Mouse (Mus musculus) stomach, embryonic 16.5 days (tissue): ENCODE results near the gene Kctd13. TPM values are rescaled to one million over a fixed set of nuclear protein-coding genes. Genes with fewer than 3 reads are reported as not detected.

Source experiments
- ATAC-seq: fragments of 200-750 bp; cut with Nextera tagmentation; 2 replicates; pipeline ENCODE4 v1.8.0; 2017; ENCODE audit warnings: moderate number of reproducible peaks, moderate TSS enrichment; ENCODE audit not compliant: insufficient read depth, low FRiP score
- H3K27ac ChIP-seq: fragments of 300-500 bp; sonication (generic); 2 replicates; pipeline ENCODE4 v1.5.1; 2014; ENCODE audit warnings: low read length
- H3K27me3 ChIP-seq: fragments of 300-500 bp; sonication (generic); 2 replicates; pipeline ENCODE4 v1.6.1; 2014; ENCODE audit warnings: low read length, control low read depth, mixed read lengths; ENCODE audit not compliant: control insufficient read depth, insufficient read depth
- H3K36me3 ChIP-seq: fragments of 300-500 bp; sonication (generic); 2 replicates; pipeline ENCODE4 v1.6.1; 2014; ENCODE audit warnings: low read length; ENCODE audit not compliant: control insufficient read depth, insufficient read depth
- H3K4me1 ChIP-seq: fragments of 300-500 bp; sonication (generic); 2 replicates; pipeline ENCODE4 v1.6.1; 2014; ENCODE audit warnings: low read length, control low read depth, mixed read lengths; ENCODE audit not compliant: control insufficient read depth, insufficient read depth
- H3K4me2 ChIP-seq: fragments of 300-500 bp; sonication (generic); 2 replicates; pipeline ENCODE4 v1.6.1; 2014; ENCODE audit warnings: low read depth, low read length, mixed read lengths
- H3K4me3 ChIP-seq: fragments of 300-500 bp; sonication (generic); replicated peaks from 2 replicates; pipeline ENCODE4 v1.5.1; 2014; ENCODE audit warnings: mild to moderate bottlenecking, low read length
- H3K9ac ChIP-seq: fragments of 300-500 bp; sonication (generic); 2 replicates; pipeline ENCODE4 v1.6.1; 2014; ENCODE audit warnings: low read length
- H3K9me3 ChIP-seq: fragments of 300-500 bp; sonication (generic); replicated peaks from 2 replicates; pipeline ENCODE4 v1.6.1; 2016; ENCODE audit warnings: low read length, control low read depth; ENCODE audit not compliant: control insufficient read depth
- WGBS: fragments of 180-500 bp; shearing (Covaris S2); extraction: QIAGEN DNeasy Blood & Tissue Kit; methylation state at CpG from one replicate; pipeline ENCODE4 v1.1.7; 2014; 5-methylcytosine and 5-hydroxymethylcytosine counted together
- polyA plus RNA-seq: library from polyadenylated mRNA; unstranded; fragments of >200 nt; fragmentation: Nextera tagmentation; extraction: Ambion mirVana; gene quantifications from 2 replicates; pipeline ENCODE4 v1.2.1, GENCODE M21; 2015

The Kctd13 gene
- polyA plus RNA-seq, 1 experiment from 2014 or later, result 11.3 TPM

- no peak for ATAC-seq
- 0 out of 2 replicates have a peak overlapping the region, but pooled peaks have one; percentile 1 for H3K4me2 ChIP-seq
- no peaks in the 10 kb centered on the region for H3K36me3 ChIP-seq
- H3K9ac ChIP-seq, result no peak overlapping the region
- peak overlapping the region; percentile 55 for H3K4me3 ChIP-seq
- H3K27me3 ChIP-seq, result peaks cover 19% of the 10 kb centered on the region
- H3K4me1 ChIP-seq, result peaks cover 7% of the 10 kb centered on the region; the same call in 1 of the 2 replicates
- H3K27ac ChIP-seq, result no peak overlapping the region
- 6% methylated on average over 26 of the region's 26 CpGs for WGBS
- no peaks in the 10 kb centered on the region for H3K9me3 ChIP-seq
Measured at GRCm38 (mm10) chr7:126950647-126951615, 22.3 kb downstream of the Kctd13 start.

DNA sequence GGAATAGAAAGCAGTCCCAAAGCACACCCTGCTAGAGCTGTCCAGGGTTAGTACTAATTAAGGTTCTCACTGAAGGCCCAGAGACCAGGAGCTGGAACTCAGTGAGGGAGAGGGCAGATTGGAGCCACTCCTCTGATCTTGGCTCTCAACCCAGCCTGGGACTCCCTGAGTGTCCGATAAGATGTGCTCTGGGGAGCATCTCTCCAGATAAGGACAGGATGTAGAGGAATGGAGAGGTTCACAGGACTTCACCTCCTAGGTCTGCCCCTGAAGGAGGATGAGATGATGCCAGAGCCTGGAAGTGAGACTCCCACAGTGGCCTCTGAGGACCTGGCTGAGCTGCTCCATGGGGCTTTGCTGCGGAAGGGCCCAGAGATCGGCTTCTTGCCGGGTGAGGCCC, 23.1 kb downstream of the Kctd13 start:
- H3K4me1 ChIP-seq, result peaks cover 7% of the 10 kb centered on the region; the same call in 1 of the 2 replicates
- no peaks in the 10 kb centered on the region for H3K36me3 ChIP-seq
- ATAC-seq, result no peak
- H3K4me3 ChIP-seq, result no peak overlapping the region
- no peaks in the 10 kb centered on the region for H3K9me3 ChIP-seq
- H3K9ac ChIP-seq, result no peak overlapping the region
- no peak overlapping the region for H3K27ac ChIP-seq
- no peak overlapping the region for H3K4me2 ChIP-seq
- WGBS, result 27% methylated on average over 4 of the region's 4 CpGs
- peaks cover 19% of the 10 kb centered on the region for H3K27me3 ChIP-seq

GRCm38 (mm10) chr7:126952646-126953045, 24.0 kb downstream of the Kctd13 start:
- no peaks in the 10 kb centered on the region for H3K9me3 ChIP-seq
- WGBS, result under 1% methylated on average over 8 of the region's 8 CpGs
- H3K9ac ChIP-seq, result no peak overlapping the region
- H3K27me3 ChIP-seq, result peaks cover 19% of the 10 kb centered on the region
- no peak overlapping the region for H3K27ac ChIP-seq
- no peak for ATAC-seq
- peaks cover 7% of the 10 kb centered on the region; the same call in 1 of the 2 replicates for H3K4me1 ChIP-seq
- no peaks in the 10 kb centered on the region for H3K36me3 ChIP-seq
- no peak overlapping the region for H3K4me3 ChIP-seq
- H3K4me2 ChIP-seq, result no peak overlapping the region

- WGBS, result 59% methylated on average over 3 of the region's 3 CpGs
- Histone ChIP-seq H3K4me3 (no peak overlapping the region), H3K36me3 (no peaks in the 10 kb centered on the region), H3K9ac (no peak overlapping the region), H3K4me2 (no peak overlapping the region), H3K27me3 (peaks cover 16% of the 10 kb centered on the region), H3K9me3 (no peaks in the 10 kb centered on the region), H3K4me1 (peaks cover 5% of the 10 kb centered on the region; the same call in 1 of the 2 replicates), H3K27ac (no peak overlapping the region)
- no peak for ATAC-seq
Measured at GRCm38 (mm10) chr7:126955125-126955524, 26.4 kb downstream of the Kctd13 start.

- 61% methylated on average over 9 of the region's 9 CpGs for WGBS
- Histone ChIP-seq H3K36me3 (no peaks in the 10 kb centered on the region), H3K4me2 (no peak overlapping the region), H3K4me3 (no peak overlapping the region), H3K27me3 (no peaks in the 10 kb centered on the region), H3K4me1 (no peaks in the 10 kb centered on the region), H3K9ac (no peak overlapping the region), H3K9me3 (no peaks in the 10 kb centered on the region), H3K27ac (no peak overlapping the region)
- ATAC-seq, result no peak
Measured at GRCm38 (mm10) chr7:126959780-126960179, 31.1 kb downstream of the Kctd13 start.

GRCm38 (mm10) chr7:126961095-126961494, 32.4 kb downstream of the Kctd13 start:
- Histone ChIP-seq H3K4me3 (no peak overlapping the region), H3K36me3 (no peaks in the 10 kb centered on the region), H3K9ac (no peak overlapping the region), H3K27ac (no peak overlapping the region), H3K9me3 (no peaks in the 10 kb centered on the region), H3K4me1 (no peaks in the 10 kb centered on the region), H3K27me3 (no peaks in the 10 kb centered on the region), H3K4me2 (no peak overlapping the region)
- no peak for ATAC-seq
- whole genome bisulfite sequencing, result 85% methylated on average over 5 of the region's 5 CpGs

DNA sequence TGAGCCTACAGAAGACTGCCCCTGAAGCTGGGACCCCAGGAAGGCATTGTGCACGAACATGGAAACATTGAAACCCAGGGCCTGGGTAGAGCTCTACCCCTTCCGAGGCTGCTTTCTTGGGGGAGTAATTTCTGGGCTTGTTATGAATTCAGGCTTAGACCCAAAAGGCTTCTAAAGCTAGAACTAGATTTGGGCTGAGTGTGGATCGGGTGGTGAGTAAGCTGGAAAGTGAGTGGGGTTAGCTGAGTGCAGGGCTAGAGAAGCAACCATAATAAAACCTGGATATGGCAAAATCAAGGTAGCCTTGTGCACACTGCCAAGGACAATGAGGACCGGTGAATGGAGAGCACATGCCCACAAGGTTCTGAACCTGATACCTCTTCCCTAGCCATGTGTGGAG, 33.3 kb downstream of the Kctd13 start:
- Histone ChIP-seq H3K4me1 (no peaks in the 10 kb centered on the region), H3K9ac (no peak overlapping the region), H3K36me3 (no peaks in the 10 kb centered on the region), H3K4me2 (no peak overlapping the region), H3K9me3 (no peaks in the 10 kb centered on the region), H3K4me3 (no peak overlapping the region), H3K27ac (no peak overlapping the region), H3K27me3 (no peaks in the 10 kb centered on the region)
- ATAC-seq, result no peak
- WGBS, result 82% methylated on average over 4 of the region's 4 CpGs

DNA sequence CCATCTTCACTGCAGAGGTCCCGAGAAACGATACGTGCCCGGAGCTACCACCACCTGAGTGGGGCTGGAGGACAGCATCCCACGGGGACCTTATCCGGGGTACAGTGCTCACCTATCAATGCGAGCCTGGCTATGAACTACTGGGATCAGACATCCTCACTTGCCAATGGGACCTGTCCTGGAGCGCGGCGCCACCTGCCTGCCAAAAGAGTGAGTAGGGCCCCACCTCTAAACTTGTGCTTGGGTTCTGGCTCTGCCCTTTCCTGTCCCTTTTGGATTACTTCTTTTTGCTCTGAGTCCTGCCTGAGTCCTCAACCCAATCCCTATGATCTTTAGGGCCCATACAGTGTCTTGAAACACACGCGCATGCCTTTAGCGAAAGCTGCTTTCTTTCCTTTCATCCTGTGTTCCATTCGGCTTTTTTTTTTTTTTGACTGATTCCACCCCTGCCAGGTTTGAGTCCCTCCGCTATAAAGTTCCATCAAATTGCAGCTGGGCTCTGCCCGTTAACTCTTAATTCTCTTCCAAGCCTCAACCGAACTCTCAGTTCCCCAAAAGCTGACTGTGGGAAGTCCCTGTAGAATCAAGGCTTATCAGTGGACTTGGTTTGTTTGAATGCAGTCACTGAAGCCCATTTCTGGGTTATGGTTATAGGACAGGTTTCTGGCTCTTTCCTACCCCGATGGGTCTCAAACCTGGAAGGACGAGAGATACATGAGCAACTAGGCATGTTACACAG, 35.0 kb downstream of the Kctd13 start:
- no peaks in the 10 kb centered on the region for H3K36me3 ChIP-seq
- H3K4me3 ChIP-seq, result no peak overlapping the region
- H3K9ac ChIP-seq, result no peak overlapping the region
- ATAC-seq, result no peak
- no peaks in the 10 kb centered on the region for H3K9me3 ChIP-seq
- H3K27ac ChIP-seq, result no peak overlapping the region
- H3K4me1 ChIP-seq, result no peaks in the 10 kb centered on the region
- no peak overlapping the region for H3K4me2 ChIP-seq
- H3K27me3 ChIP-seq, result no peaks in the 10 kb centered on the region
- 28% methylated on average over 19 of the region's 19 CpGs for WGBS

DNA sequence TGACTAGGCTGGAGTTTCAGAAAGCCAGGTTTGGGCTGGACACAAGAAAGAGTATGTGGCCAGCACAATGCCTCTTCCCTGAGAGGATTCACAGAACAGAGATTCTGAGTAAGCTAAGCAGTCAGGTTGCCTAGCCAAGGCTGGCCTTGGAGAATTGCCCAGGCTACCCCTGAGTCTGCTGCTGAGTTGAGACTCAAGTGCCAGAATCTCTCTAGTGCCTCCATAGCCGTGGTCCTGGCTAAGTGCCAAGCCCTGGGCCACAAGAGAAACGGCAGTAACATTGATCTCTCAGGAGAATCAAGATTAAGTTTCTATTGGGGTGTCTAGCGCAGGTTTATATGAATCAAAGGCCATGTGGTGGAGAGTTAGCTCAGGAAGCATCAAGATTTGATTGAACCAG, 36.9 kb downstream of the Kctd13 start:
- no peaks in the 10 kb centered on the region for H3K9me3 ChIP-seq
- H3K9ac ChIP-seq, result no peak overlapping the region
- no peaks in the 10 kb centered on the region for H3K27me3 ChIP-seq
- no peak for ATAC-seq
- no peak overlapping the region for H3K4me3 ChIP-seq
- H3K4me2 ChIP-seq, result no peak overlapping the region
- 43% methylated on average over 3 of the region's 3 CpGs for WGBS
- no peaks in the 10 kb centered on the region for H3K36me3 ChIP-seq
- H3K4me1 ChIP-seq, result no peaks in the 10 kb centered on the region
- no peak overlapping the region for H3K27ac ChIP-seq
